Mouse (Mus musculus) mouse embryonic stem cell (cell line): ENCODE data around the gene Slc17a5.

Source experiments
- in situ Hi-C, 2 experiments: fragments of 300-500 bp; cut with MboI; formaldehyde crosslinking; loops; 1 replicate in 1 of 2; 3 replicates in 1 of 2; pipeline ENCODE4 v1.14.3; 2019 to 2020; ENCODE audit warnings: low sequenced_read_pairs in 2 of 2, low pct_unique_long_range_greater_than_20kb in 1 of 2, mixed read lengths in 1 of 2; ENCODE audit not compliant: unreplicated experiment in 1 of 2

Slc17a5 gene

GRCm38 (mm10) chr9:78587914-78588313, at the start of gene Slc17a5:
TSS of gene Slc17a5 (minus strand) at chr9:78588041.
- in situ Hi-C loops = no loop called here

GRCm38 (mm10) chr9:78633976-78634375, 46.1 kb upstream of the Slc17a5 start:
- in situ Hi-C loops = no loop called here

GRCm38 (mm10) chr9:78631755-78632434, 44.1 kb upstream of the Slc17a5 start:
- in situ Hi-C loops = no loop called here

- in situ Hi-C loops = no loop called here
These were observed 42.1 kb upstream of the Slc17a5 start for GRCm38 (mm10) chr9:78629991-78630390.

GRCm38 (mm10) chr9:78623301-78623747, 35.5 kb upstream of the Slc17a5 start:
- in situ Hi-C loops = no loop called here

- in situ Hi-C loops = no loop called here
These were observed 31.4 kb upstream of the Slc17a5 start for GRCm38 (mm10) chr9:78619285-78619684.

- in situ Hi-C loops = no loop called here
These were observed 27.7 kb upstream of the Slc17a5 start, which contains the start of gene Cd109 for GRCm38 (mm10) chr9:78615401-78616021. TSS of gene Cd109 (plus strand) at chr9:78615546.

- in situ Hi-C loops = no loop called here
These were observed 26.4 kb upstream of the Slc17a5 start for GRCm38 (mm10) chr9:78614201-78614600.

- in situ Hi-C loops = no loop called here
These were observed 13.3 kb upstream of the Slc17a5 start for GRCm38 (mm10) chr9:78601046-78601730.

GRCm38 (mm10) chr9:78599927-78600326, 12.1 kb upstream of the Slc17a5 start:
- in situ Hi-C loops = no loop called here

- in situ Hi-C loops = no loop called here
These were observed 9.0 kb upstream of the Slc17a5 start for GRCm38 (mm10) chr9:78596834-78597233.

GRCm38 (mm10) chr9:78595769-78596555, 8.1 kb upstream of the Slc17a5 start:
- in situ Hi-C loops = no loop called here

- in situ Hi-C loops = no loop called here
These were observed 7.4 kb upstream of the Slc17a5 start for GRCm38 (mm10) chr9:78595257-78595656.

GRCm38 (mm10) chr9:78590471-78590870, 2.6 kb upstream of the Slc17a5 start:
- in situ Hi-C loops = no loop called here

- in situ Hi-C loops = no loop called here
These were observed 681 bp upstream of the Slc17a5 start for GRCm38 (mm10) chr9:78588411-78589033.

- in situ Hi-C loops = no loop called here
These were observed 490 bp downstream of the Slc17a5 start for GRCm38 (mm10) chr9:78587218-78587883.

- in situ Hi-C loops = no loop called here
These were observed 8.0 kb downstream of the Slc17a5 start for GRCm38 (mm10) chr9:78579644-78580396.
